Mouse (Mus musculus) spleen, adult 2 months (tissue): ENCODE results near the gene Cenpn.

Source experiments
- CTCF ChIP-seq: fragments of 200-500 bp; IDR thresholded peaks from 2 replicates; pipeline ENCODE4 v1.5.1; 2011; ENCODE audit warnings: mild to moderate bottlenecking, inconsistent platforms; ENCODE audit not compliant: insufficient read depth, insufficient read length, insufficient replicate concordance; ENCODE audit errors: extremely low read depth
- POLR2A ChIP-seq: fragments of 200-500 bp; IDR thresholded peaks from 2 replicates; pipeline ENCODE4 v1.6.1; 2011; ENCODE audit warnings: low read depth, low read length, inconsistent platforms

- TF ChIP-seq CTCF, result no peak
- no peak for TF ChIP-seq POLR2A
Observed at GRCm38 (mm10) chr8:116946268-116946838, 24.8 kb downstream of the Cenpn start.
